Mouse (Mus musculus) limb, embryonic 10.5 days (tissue): Measurements from ENCODE around the gene Vmn1r219. TPM values are rescaled to one million over a fixed set of nuclear protein-coding genes. Genes with fewer than 3 reads are reported as not detected.

Experiments used
- polyA plus RNA-seq: library from polyadenylated mRNA; unstranded; fragments of >200 nt; fragmentation: Nextera tagmentation; extraction: Ambion mirVana; gene quantifications from 2 replicates; pipeline ENCODE4 v1.2.1, GENCODE M21; 2016

Gene Vmn1r219
- polyA plus RNA-seq, 1 experiment from 2014 or later = 0.01 TPM

Other genes with a start within 250 kb of the Vmn1r219 start
- not detected in 2 replicates for gene Vmn1r213, start 151.7 kb upstream of the Vmn1r219 start, polyA plus RNA-seq
- not detected in 2 replicates for gene Vmn1r214, start 128.9 kb upstream of the Vmn1r219 start, polyA plus RNA-seq
- not detected in 2 replicates for gene Vmn1r215, start 91.3 kb upstream of the Vmn1r219 start, polyA plus RNA-seq
- gene Vmn1r217, start 41.1 kb upstream of the Vmn1r219 start, polyA plus RNA-seq = not detected in 2 replicates
- gene Vmn1r218, start 26.2 kb upstream of the Vmn1r219 start, polyA plus RNA-seq = not detected in 2 replicates
- gene Vmn1r220, start 28.7 kb downstream of the Vmn1r219 start, polyA plus RNA-seq = not detected in 2 replicates
- not detected in 2 replicates for gene Vmn1r221, start 54.8 kb downstream of the Vmn1r219 start, polyA plus RNA-seq
- not detected in 2 replicates for gene Vmn1r222, start 76.6 kb downstream of the Vmn1r219 start, polyA plus RNA-seq
- gene Vmn1r223, start 87.8 kb downstream of the Vmn1r219 start, polyA plus RNA-seq = 0.05 TPM in 1 of 2 replicates, not detected in the other
- gene Zfp322a, start 209.9 kb downstream of the Vmn1r219 start, polyA plus RNA-seq = 55.7 and 69.0 TPM in 2 replicates